ENCODE assay signal across 19 mouse cellular contexts in the genomic region with DNA sequence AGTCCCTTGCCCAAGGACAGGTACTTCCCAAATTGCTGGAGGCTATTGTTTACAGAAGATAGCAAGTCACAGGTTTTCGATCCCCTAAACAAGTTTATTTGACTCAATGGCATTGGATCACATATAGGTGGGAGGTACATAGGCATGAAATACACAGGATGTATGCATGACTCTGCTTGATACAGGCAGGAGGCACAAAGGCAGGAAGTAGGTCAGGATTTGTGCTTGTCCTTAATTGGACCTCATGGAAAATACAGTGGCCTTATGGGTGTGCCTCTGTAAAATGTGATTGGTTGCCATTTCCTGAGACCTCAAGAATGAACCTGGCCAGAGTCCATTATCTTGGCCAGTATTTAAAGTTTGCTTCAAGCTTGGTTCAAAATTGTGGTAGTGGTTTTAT. TPM values are rescaled to one million over a fixed set of nuclear protein-coding genes. Genes with fewer than 3 reads are reported as not detected.
"Had no signal": no experiment of that assay in that cellular context is flagged by ENCODE, and none has a peak within 500 bp of the region (broad histone marks: within the 10 kb centered on the region; RNA-seq: fewer than 3 reads in every experiment).

No protein-coding gene starts in this region.

- ATAC-seq: inflammation-experienced regulatory T-cells, adult 6 months; intestine, embryonic 16.5 days; liver, embryonic 12.5 days had no signal

- H3K9ac ChIP-seq: limb, embryonic 13.5 days; liver, embryonic 12.5 days; liver, embryonic 15.5 days; lung, embryonic 15.5 days; neural tube, embryonic 12.5 days; neural tube, embryonic 15.5 days had no signal

- H3K27ac ChIP-seq: limb, embryonic 10.5 days; limb, embryonic 13.5 days; liver, embryonic 12.5 days; liver, embryonic 15.5 days; lung, embryonic 15.5 days; neural tube, embryonic 12.5 days; neural tube, embryonic 15.5 days had no signal

- H3K9me3 ChIP-seq: limb, embryonic 10.5 days; limb, embryonic 13.5 days; liver, embryonic 12.5 days; liver, embryonic 15.5 days; lung, embryonic 15.5 days; neural tube, embryonic 12.5 days; neural tube, embryonic 15.5 days had no signal

- H3K4me1 ChIP-seq: liver, embryonic 15.5 days; lung, embryonic 15.5 days; neural tube, embryonic 12.5 days; neural tube, embryonic 15.5 days had no signal

- H3K4me2 ChIP-seq: limb, embryonic 13.5 days; liver, embryonic 12.5 days; liver, embryonic 15.5 days; lung, embryonic 15.5 days; midbrain, embryonic 11.5 days; neural tube, embryonic 12.5 days; neural tube, embryonic 15.5 days had no signal

- H3K36me3 ChIP-seq: limb, embryonic 10.5 days; limb, embryonic 13.5 days; liver, embryonic 12.5 days; liver, embryonic 15.5 days; lung, embryonic 15.5 days; neural tube, embryonic 12.5 days; neural tube, embryonic 15.5 days had no signal

- H3K4me3 ChIP-seq: limb, embryonic 10.5 days; limb, embryonic 13.5 days; liver, embryonic 12.5 days; liver, embryonic 15.5 days; lung, embryonic 15.5 days; neural tube, embryonic 12.5 days; neural tube, embryonic 15.5 days had no signal

- H3K27me3 ChIP-seq: limb, embryonic 13.5 days; liver, embryonic 12.5 days; liver, embryonic 15.5 days; lung, embryonic 15.5 days; neural tube, embryonic 12.5 days; neural tube, embryonic 15.5 days had no signal

- DNase-seq: kidney, adult 18-20 months; kidney, adult 9 months; kidney, postnatal 14 days; kidney, postnatal 4 days; liver; thymus, adult 18-20 months; thymus, postnatal 36 days had no signal

RNA-seq across cellular contexts. Expression of gene Pxdc1, which starts 48.9 kb away (rescaled TPM):
- total RNA-seq: megakaryocyte progenitor cell, adult 5-6 weeks; megakaryocyte-erythroid progenitor cell, adult 5-6 weeks had no signal
